ENCODE assay signal across 25 mouse cellular contexts in genomic region chr10:20090171-20090570, GRCm38 (mm10).
"Had no signal": no experiment of that assay in that cellular context is flagged by ENCODE, and none has a peak within 500 bp of the region (broad histone marks: within the 10 kb centered on the region; RNA-seq: fewer than 3 reads in every experiment).

No protein-coding gene starts in this region.

- H3K9me3 ChIP-seq: heart, embryonic 13.5 days; heart, embryonic 15.5 days; hindbrain, embryonic 13.5 days; hindbrain, embryonic 15.5 days; limb, embryonic 13.5 days; limb, embryonic 15.5 days; liver, embryonic 12.5 days had no signal

- H3K27me3 ChIP-seq: heart, embryonic 13.5 days; heart, embryonic 15.5 days; hindbrain, embryonic 13.5 days; hindbrain, embryonic 15.5 days; limb, embryonic 13.5 days; limb, embryonic 15.5 days; liver, embryonic 12.5 days had no signal

- H3K4me2 ChIP-seq: heart, embryonic 11.5 days; heart, embryonic 13.5 days; heart, embryonic 15.5 days; hindbrain, embryonic 13.5 days; hindbrain, embryonic 15.5 days; limb, embryonic 13.5 days; limb, embryonic 15.5 days; liver, embryonic 12.5 days had no signal

- H3K36me3 ChIP-seq: heart, embryonic 15.5 days; hindbrain, embryonic 13.5 days; hindbrain, embryonic 15.5 days; limb, embryonic 13.5 days; limb, embryonic 15.5 days; liver, embryonic 12.5 days had no signal

- DNase-seq: gastrocnemius, postnatal 14 days; gastrocnemius, postnatal 36 days; heart, adult 18-20 months; heart, postnatal 14 days; heart, postnatal 36 days; kidney, adult 11 months; kidney, adult 2 months; kidney, adult 9 months; kidney, postnatal 10 days; kidney, postnatal 25 days; kidney, postnatal 4 days; left cerebral cortex, postnatal 4 days had no signal

- ATAC-seq: hindbrain, postnatal 0 days; intestine, embryonic 16.5 days; liver, embryonic 12.5 days had no signal

- H3K27ac ChIP-seq: heart, embryonic 13.5 days; heart, embryonic 15.5 days; hindbrain, embryonic 13.5 days; hindbrain, embryonic 15.5 days; hindbrain, postnatal 0 days; left cerebral cortex, adult 2 months; limb, embryonic 13.5 days; limb, embryonic 15.5 days; liver, embryonic 12.5 days; liver, embryonic 14.5 days had no signal

- H3K9ac ChIP-seq: heart, embryonic 13.5 days; heart, embryonic 15.5 days; hindbrain, embryonic 13.5 days; hindbrain, embryonic 15.5 days; limb, embryonic 13.5 days; limb, embryonic 15.5 days; liver, embryonic 12.5 days; liver, embryonic 14.5 days had no signal

- H3K4me1 ChIP-seq: heart, embryonic 13.5 days; heart, embryonic 15.5 days; hindbrain, embryonic 13.5 days; hindbrain, embryonic 15.5 days; limb, embryonic 15.5 days had no signal

- H3K4me3 ChIP-seq: heart, embryonic 13.5 days; heart, embryonic 15.5 days; hindbrain, embryonic 13.5 days; hindbrain, embryonic 15.5 days; layer of hippocampus, adult 2 months; left cerebral cortex, adult 2 months; limb, embryonic 13.5 days; limb, embryonic 15.5 days; liver, embryonic 12.5 days had no signal
